Comparison of ENCODE assay signal across 17 mouse cellular contexts in genomic region chr2:13018382-13018781, GRCm38 (mm10). TPM values are rescaled to one million over a fixed set of nuclear protein-coding genes. Genes with fewer than 3 reads are reported as not detected.
"Had no signal": no experiment of that assay in that cellular context is flagged by ENCODE, and none has a peak within 500 bp of the region (broad histone marks: within the 10 kb centered on the region; RNA-seq: fewer than 3 reads in every experiment).

No protein-coding gene starts in this region.

- DNase-seq: gastrocnemius, adult 2 months; gastrocnemius, postnatal 10 days; gastrocnemius, postnatal 25 days; heart, adult 2 months; heart, postnatal 10 days; heart, postnatal 4 days; kidney, adult 18-20 months; kidney, adult 8-10 months; kidney, postnatal 10 days; kidney, postnatal 25 days; kidney, postnatal 4 days; layer of hippocampus, adult 9-11 months; layer of hippocampus, postnatal 36 days; left cerebral cortex, postnatal 4 days had no signal

RNA-seq across cellular contexts. Expression of gene C1ql3, which starts 6.8 kb away (rescaled TPM):
- total RNA-seq: granulocyte monocyte progenitor cell, adult 5-6 weeks; heart, adult 2 months had no signal
- polyA plus RNA-seq: heart, adult 2 months; inflammation-experienced regulatory T-cells, adult 6 months; liver, adult 2 months had no signal
